Mouse (Mus musculus) megakaryocyte, embryonic 14.5 days (primary cell): ENCODE results near the gene Cttnbp2. TPM values are rescaled to one million over a fixed set of nuclear protein-coding genes. Genes with fewer than 3 reads are reported as not detected.
"Not testable (repeated sequence)": the region's sequence is repeated elsewhere in the genome, so short reads cannot be mapped to it uniquely, and the experiment has no call there.

Experiments
- H3K27me3 ChIP-seq: replicated peaks from 2 replicates; pipeline ENCODE3; 2012; ENCODE audit warnings: inconsistent platforms
- H3K36me3 ChIP-seq: replicated peaks from 2 replicates; pipeline ENCODE3; 2012; ENCODE audit warnings: low read length, inconsistent platforms, mixed read lengths
- H3K4me1 ChIP-seq: 2 replicates; pipeline ENCODE4 v1.6.1; 2012; ENCODE audit warnings: inconsistent platforms
- H3K4me3 ChIP-seq: replicated peaks from 2 replicates; pipeline ENCODE3; 2012; ENCODE audit warnings: moderate library complexity, mild to moderate bottlenecking, inconsistent platforms
- H3K9me3 ChIP-seq: 2 replicates; pipeline ENCODE4 v1.6.1; 2012; ENCODE audit warnings: inconsistent platforms
- FLI1 ChIP-seq: IDR thresholded peaks from 2 replicates; pipeline ENCODE4 v1.6.1; 2012; ENCODE audit warnings: low read length, inconsistent platforms, mixed read lengths
- GATA1 ChIP-seq: IDR thresholded peaks from 3 replicates; pipeline ENCODE4 v1.6.1; 2012; ENCODE audit warnings: mixed read lengths, low read length, inconsistent platforms, borderline replicate concordance
- polyA plus RNA-seq: library from polyadenylated mRNA; stranded (reverse); fragments of >175 nt; gene quantifications from 2 replicates; pipeline ENCODE4 v1.2.3, GENCODE M21; 2012; ENCODE audit warnings: low replicate concordance; ENCODE audit not compliant: insufficient read depth

The Cttnbp2 gene
- polyA plus RNA-seq, 1 experiment, result not detected

DNA sequence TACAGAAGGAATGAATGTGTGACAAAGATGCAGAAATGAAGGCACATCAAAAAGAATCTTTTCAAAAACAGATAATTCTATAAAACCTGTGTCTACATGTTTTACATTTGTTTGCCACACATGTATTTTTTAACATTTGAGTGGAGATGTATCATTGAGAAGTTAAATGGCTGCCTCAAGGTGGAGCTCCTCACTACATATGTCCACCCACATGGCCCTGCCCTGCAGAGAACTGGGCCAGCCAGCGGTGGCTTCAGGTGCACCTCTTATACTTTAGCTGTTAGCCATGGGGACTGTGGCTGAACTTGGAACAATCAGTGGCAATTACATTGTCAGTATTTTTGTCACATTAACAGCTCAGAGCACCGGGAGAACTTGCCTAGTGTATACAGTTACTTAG, 133.3 kb downstream of the Cttnbp2 start:
- Histone ChIP-seq H3K9me3 (no peaks in the 10 kb centered on the region), H3K4me3 (no peak overlapping the region), H3K27me3 (no peaks in the 10 kb centered on the region), H3K36me3 (no peaks in the 10 kb centered on the region), H3K4me1 (no peaks in the 10 kb centered on the region)
- TF ChIP-seq GATA1 (no peak), FLI1 (no peak)

DNA sequence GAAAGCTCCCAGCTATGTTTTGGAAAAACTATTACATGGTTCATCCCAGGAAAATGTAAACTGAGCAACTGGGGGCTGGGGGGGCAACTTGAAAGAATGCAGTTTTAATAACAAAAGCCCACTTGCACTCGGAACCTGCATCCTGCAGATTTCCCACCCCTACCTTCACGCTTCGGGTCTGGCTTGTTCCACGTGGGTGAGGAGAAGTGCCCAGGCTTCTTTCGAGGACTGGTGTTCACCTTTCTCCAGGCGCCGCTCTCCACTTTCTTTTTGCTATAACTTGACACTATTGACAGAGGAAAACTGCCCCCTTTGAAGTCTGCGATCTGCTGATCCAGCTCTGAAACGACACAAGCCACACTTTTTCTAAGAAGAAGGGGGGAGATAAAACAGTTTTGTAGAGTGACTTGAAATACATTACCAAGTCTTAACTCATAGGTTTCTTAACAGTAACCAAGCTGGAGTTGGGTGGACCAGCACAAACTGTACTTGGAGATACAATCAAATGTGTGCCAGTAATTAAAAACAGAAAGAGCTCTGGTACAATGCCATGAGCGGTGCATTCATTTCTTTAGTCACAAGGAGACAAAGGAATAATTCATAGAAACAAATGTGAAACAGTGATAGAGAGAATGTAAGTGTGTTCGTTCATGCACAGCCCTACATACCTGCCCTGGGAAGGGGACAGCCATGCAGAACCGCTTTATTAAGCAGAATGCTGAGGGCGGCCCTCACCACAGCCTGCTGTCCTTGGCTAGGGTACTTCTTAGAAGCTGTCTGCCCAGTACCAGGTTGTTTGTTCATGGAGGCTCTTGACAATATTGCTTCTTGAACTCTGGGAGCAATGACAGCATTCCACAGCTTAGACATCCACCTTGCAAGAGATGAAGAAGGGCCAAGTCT, 134.1 kb downstream of the Cttnbp2 start:
- no peaks in the 10 kb centered on the region for H3K27me3 ChIP-seq
- no peaks in the 10 kb centered on the region for H3K9me3 ChIP-seq
- TF ChIP-seq FLI1 (no peak), GATA1 (no peak)
- H3K4me1 ChIP-seq, result no peaks in the 10 kb centered on the region
- H3K4me3 ChIP-seq, result no peak overlapping the region
- H3K36me3 ChIP-seq, result no peaks in the 10 kb centered on the region

DNA sequence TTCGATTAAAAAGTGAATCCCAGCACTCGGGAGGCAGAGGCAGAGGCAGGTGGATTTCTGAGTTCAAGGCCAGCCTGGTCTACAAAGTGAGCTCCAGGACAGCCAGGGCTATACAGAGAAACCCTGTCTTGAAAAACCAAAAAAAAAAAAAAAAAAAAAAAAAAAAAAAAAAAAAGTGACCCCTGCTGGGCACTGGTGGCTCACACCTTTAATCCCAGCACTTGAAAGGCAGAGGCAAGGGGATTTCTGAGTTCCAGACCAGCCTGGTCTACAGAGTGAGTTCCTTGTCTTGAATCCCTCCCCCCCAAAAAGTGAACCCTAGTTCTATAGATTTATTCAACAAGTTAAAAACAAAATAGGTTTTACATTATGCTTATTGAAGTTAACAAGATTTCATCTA, 136.9 kb downstream of the Cttnbp2 start:
- not testable (repeated sequence) for H3K9me3 ChIP-seq, H3K4me1 ChIP-seq, H3K27me3 ChIP-seq, H3K36me3 ChIP-seq, H3K4me3 ChIP-seq

DNA sequence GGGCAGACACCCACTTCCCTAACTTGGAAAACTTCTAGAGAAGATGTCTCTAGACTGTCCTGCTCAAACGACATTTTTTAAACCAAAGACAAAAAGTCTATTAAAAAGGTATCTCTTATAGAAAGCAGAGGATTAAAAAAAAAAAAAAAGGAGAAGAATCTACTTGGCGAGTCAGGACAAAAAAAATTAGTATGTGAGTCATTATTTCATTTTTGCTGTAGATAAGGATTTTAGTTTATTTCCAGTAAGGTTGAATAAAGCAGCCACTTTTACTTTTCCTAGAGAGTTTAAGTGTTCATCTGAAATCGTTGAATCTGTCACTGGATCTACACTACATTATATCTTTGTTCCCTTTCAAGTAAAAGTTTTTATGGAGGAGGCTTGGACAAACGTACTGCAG, 139.9 kb downstream of the Cttnbp2 start:
- peaks cover 5% of the 10 kb centered on the region; the same call in 1 of the 2 replicates for H3K4me1 ChIP-seq
- TF ChIP-seq GATA1 (no peak), FLI1 (no peak)
- H3K9me3 ChIP-seq, result no peaks in the 10 kb centered on the region
- H3K36me3 ChIP-seq, result no peaks in the 10 kb centered on the region
- H3K27me3 ChIP-seq, result no peaks in the 10 kb centered on the region
- no peak overlapping the region for H3K4me3 ChIP-seq

DNA sequence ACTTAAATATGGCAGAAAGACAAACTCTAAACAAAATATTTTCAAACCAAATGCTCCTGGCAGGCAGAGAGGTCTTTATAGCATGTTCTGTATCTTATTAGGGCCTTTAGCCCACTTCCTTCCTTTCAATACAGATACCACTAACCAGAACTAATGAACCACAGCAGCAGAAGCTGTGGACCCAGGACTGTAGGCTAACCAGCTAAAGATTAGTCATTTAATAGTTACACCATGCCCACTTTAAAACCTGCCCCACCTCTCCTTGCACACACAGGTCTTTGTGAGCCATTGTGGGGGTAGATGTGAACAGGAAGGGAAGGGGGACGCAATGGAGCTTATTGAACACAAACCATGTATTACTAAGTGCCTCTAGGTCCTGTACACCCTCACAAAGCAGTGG, 141.0 kb downstream of the Cttnbp2 start:
- Histone ChIP-seq H3K4me1 (peaks cover 5% of the 10 kb centered on the region; the same call in 1 of the 2 replicates), H3K9me3 (no peaks in the 10 kb centered on the region), H3K36me3 (no peaks in the 10 kb centered on the region), H3K4me3 (no peak overlapping the region), H3K27me3 (no peaks in the 10 kb centered on the region)
- TF ChIP-seq GATA1, result no peak
- TF ChIP-seq FLI1, result no peak

DNA sequence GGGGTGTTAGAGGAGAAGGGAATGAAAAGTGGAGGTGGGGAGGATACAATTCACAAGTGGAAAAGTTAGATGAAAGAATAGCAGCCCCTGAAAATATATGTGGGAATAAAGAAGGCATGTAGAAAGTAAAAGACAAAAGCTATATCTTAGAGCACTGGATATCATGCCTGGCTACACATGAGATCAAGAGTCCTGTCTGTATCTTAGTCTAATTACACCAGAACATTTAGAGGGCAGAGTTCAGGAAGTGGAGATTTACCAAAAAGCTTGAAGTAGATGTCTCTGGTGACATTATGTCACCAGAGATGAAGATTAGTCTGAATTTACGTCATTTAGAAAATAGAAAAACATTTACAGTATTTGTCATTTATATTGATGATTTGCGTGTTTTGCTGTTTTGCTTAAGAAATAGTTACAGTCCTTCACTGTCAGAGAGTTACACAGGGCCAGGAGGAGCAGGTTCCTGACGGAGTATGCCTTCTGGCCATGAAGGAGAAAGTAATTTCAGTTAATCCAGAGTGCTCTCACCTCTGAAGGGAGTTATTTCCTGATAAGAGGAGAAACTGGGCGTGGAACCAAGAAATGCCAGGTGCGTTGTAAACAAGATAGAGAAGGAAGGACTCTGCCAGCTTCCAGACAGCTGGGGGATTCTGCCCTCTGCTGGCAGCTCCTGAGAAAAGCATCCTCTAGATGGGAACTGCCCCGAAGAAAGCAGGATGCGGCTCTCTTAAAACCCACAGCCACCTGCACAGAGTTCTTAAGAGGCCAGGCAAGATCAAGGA, 142.0 kb downstream of the Cttnbp2 start:
- H3K27me3 ChIP-seq, result no peaks in the 10 kb centered on the region
- no peaks in the 10 kb centered on the region for H3K9me3 ChIP-seq
- peaks cover 5% of the 10 kb centered on the region; the same call in 1 of the 2 replicates for H3K4me1 ChIP-seq
- no peak overlapping the region for H3K4me3 ChIP-seq
- H3K36me3 ChIP-seq, result no peaks in the 10 kb centered on the region
- TF ChIP-seq FLI1, result no peak
- no peak for TF ChIP-seq GATA1

DNA sequence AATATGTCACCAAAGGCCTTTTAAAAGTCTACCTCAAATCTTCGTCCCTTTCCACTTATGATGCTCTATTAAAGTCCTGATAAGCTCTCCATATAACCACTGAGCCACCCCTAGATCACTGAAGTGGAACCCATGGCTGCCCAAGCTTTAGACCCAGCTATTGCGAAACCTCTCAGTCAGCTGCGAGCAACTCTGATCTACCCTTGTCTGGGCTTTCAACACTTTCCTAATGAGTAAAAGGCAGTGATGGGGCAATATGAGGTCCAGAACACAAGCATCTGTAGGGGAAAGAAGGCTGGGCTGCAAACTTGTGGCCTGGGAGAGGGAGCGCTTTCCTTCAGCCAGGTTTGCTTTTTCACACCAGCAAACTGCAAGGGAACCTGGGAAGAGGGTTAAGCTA, 144.9 kb downstream of the Cttnbp2 start:
- Histone ChIP-seq H3K4me1 (peaks cover 5% of the 10 kb centered on the region; the same call in 1 of the 2 replicates), H3K27me3 (no peaks in the 10 kb centered on the region), H3K9me3 (no peaks in the 10 kb centered on the region), H3K36me3 (no peaks in the 10 kb centered on the region), H3K4me3 (no peak overlapping the region)
- TF ChIP-seq GATA1 (no peak), FLI1 (no peak)

DNA sequence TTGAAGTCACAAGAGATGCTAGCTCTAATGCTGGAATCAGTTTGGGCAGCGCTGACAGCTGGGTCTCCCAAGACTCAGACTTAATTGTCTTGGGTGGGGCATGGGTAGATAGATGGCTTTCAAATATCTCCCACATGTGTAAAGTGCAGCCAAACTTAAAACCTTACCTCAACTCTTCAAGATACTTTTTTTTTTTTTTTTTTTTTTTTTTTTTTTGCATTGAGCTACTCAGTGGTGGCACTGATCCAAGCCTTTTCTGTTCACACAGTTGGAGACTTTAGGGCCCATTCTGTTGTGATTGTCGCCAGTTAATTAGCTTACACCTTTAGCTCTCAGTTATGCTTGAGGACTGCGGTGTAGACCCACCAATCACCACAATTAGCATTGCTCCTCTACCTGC, 145.6 kb downstream of the Cttnbp2 start:
- peaks cover 5% of the 10 kb centered on the region; the same call in 1 of the 2 replicates for H3K4me1 ChIP-seq
- no peaks in the 10 kb centered on the region for H3K9me3 ChIP-seq
- H3K27me3 ChIP-seq, result no peaks in the 10 kb centered on the region
- no peak for TF ChIP-seq GATA1
- no peak for TF ChIP-seq FLI1
- H3K4me3 ChIP-seq, result no peak overlapping the region
- no peaks in the 10 kb centered on the region for H3K36me3 ChIP-seq

DNA sequence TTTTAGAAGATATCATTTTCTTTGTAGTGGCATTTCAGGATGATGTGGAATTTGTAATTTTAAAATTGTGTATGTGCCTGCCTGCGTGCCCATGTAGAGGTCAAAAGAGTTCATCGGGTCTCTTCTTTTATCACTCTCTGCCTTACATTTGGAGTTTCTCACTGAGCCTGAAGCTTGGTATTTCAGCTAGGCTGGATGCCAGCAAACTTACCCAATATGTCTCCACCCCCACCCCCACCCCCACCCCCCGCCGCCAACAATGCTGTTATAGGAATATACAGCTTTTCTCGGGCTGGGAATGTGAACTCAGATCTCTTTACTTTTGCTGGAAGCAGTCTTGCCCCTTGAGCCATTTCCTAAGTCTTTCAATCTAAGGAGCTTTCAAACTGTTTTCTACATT, 152.4 kb downstream of the Cttnbp2 start:
- TF ChIP-seq FLI1, result no peak
- no peak for TF ChIP-seq GATA1
- Histone ChIP-seq H3K4me3 (no peak overlapping the region), H3K27me3 (no peaks in the 10 kb centered on the region), H3K36me3 (no peaks in the 10 kb centered on the region), H3K4me1 (no peaks in the 10 kb centered on the region), H3K9me3 (0 out of 2 replicates have a peak, but pooled peaks cover 5% of the 10 kb centered on the region)

DNA sequence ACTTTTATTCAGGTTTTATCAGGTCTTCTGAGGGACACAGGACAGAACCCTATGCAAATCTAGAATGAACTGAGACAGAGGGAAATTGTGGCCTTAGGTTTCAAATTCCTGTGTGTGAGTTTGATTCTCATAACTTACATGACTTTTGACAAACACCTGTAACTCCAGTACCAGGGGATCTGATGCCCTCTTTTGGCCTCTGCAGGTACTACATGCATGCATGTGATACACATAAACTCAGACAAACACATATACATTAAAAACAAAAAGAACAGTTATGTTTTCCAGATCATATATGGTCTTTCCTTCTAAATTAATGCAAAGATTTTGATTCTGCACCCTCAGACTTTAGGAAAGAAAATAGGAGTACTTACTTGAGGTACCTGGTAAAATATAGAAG, 153.7 kb downstream of the Cttnbp2 start:
- Histone ChIP-seq H3K36me3 (no peaks in the 10 kb centered on the region), H3K9me3 (0 out of 2 replicates have a peak, but pooled peaks cover 5% of the 10 kb centered on the region), H3K4me3 (no peak overlapping the region), H3K27me3 (no peaks in the 10 kb centered on the region), H3K4me1 (no peaks in the 10 kb centered on the region)
- TF ChIP-seq FLI1 (no peak), GATA1 (no peak)

DNA sequence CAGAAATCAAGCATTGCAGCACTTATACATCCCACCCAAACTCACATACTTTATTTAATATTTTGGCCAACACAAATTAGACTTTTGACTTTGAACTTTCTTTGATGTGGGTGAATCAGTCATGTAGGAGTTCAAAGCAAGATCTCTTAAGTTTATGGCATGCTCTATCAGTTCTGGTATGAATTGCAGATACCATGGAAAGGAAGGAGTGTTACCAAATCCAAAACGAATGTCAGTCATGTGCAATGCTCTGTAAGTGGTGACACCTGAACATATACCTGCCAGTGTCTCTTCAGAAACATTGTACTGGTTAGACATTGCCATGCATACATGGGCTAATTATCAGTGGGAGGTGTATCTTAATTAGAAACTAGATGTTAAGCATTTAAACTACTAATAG, 154.5 kb downstream of the Cttnbp2 start:
- Histone ChIP-seq H3K36me3 (no peaks in the 10 kb centered on the region), H3K9me3 (0 out of 2 replicates have a peak, but pooled peaks cover 5% of the 10 kb centered on the region), H3K27me3 (no peaks in the 10 kb centered on the region), H3K4me1 (no peaks in the 10 kb centered on the region), H3K4me3 (no peak overlapping the region)
- no peak for TF ChIP-seq FLI1
- no peak for TF ChIP-seq GATA1
